Mouse (Mus musculus): ENCODE results near the gene Tnnc1. TPM values are rescaled to one million over a fixed set of nuclear protein-coding genes. Genes with fewer than 3 reads are reported as not detected.
A peak's percentile ranks its signal among the peaks of the same experiment; 100 is the strongest.

Gene Tnnc1
- polyA plus RNA-seq, 1 experiment from 2014 or later = 2.2 TPM

DNA sequence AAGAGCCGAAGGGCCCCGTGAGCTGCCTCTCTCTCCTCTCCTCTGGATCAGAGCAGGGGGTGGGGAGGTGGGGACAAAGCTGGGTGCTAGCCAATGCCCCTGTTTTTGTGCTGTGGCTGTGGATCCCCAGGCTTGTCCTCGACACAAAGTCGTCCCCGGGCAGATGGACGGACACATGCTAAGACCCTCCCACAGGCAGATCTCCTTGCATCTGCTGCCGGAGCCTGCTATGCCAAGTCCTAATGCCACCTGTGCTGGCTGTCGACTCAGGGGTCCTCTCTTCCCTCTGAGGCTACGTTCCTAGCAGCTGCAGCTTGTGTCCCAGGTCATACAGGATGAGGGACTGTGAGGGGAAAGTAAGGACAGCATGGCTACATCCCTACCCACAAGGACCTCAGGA is 41.3 kb upstream of the Tnnc1 start:
- peak overlapping the region; percentile 23 for H3K4me2 ChIP-seq (ENCODE audit: low read length)
- no peaks in the 10 kb centered on the region for H3K9me3 ChIP-seq (ENCODE audit: control insufficient read depth, low read length)
- WGBS = 61% methylated on average over 9 of the region's 9 CpGs
- H3K4me3 ChIP-seq (ENCODE audit: low read depth, low read length) = no peak overlapping the region
- H3K36me3 ChIP-seq (ENCODE audit: control insufficient read depth, insufficient read depth, low read length) = peaks cover 19% of the 10 kb centered on the region
- no peak overlapping the region; the same call in 1 of the 2 replicates for H3K27ac ChIP-seq (ENCODE audit: low read depth)
- DNase-seq (ENCODE audit: low spot score) (no peak), ATAC-seq (replicated peaks; ENCODE audit: low FRiP score, low TSS enrichment, low read depth) (no peak)
- H3K27me3 ChIP-seq (replicated peaks; ENCODE audit: control insufficient read depth, insufficient read depth, low read length) = no peaks in the 10 kb centered on the region
- H3K9ac ChIP-seq (ENCODE audit: low read length) = no peak overlapping the region
- H3K4me1 ChIP-seq (replicated peaks; ENCODE audit: control insufficient read depth, insufficient read depth, low read length) = peaks cover 7% of the 10 kb centered on the region; the same call in 1 of the 2 replicates

GRCm38 (mm10) chr14:31168425-31168824 is 39.7 kb upstream of the Tnnc1 start, which contains the start of gene Stab1:
Gene Stab1 (minus strand): TSS chr14:31168641.
- ATAC-seq (replicated peaks; ENCODE audit: low FRiP score, low TSS enrichment, low read depth) (no peak), DNase-seq (ENCODE audit: low spot score) (no peak)
- peaks cover 7% of the 10 kb centered on the region; the same call in 1 of the 2 replicates for H3K4me1 ChIP-seq (replicated peaks; ENCODE audit: control insufficient read depth, insufficient read depth, low read length)
- H3K27me3 ChIP-seq (replicated peaks; ENCODE audit: control insufficient read depth, insufficient read depth, low read length) = no peaks in the 10 kb centered on the region
- H3K9me3 ChIP-seq (ENCODE audit: control insufficient read depth, low read length) = no peaks in the 10 kb centered on the region
- WGBS = 38% methylated on average over 10 of the region's 10 CpGs
- 0 out of 2 replicates have a peak within 1 kb of the TSS, but pooled peaks have one; percentile 4 for H3K27ac ChIP-seq (ENCODE audit: low read depth)
- no peak within 1 kb of the TSS for H3K9ac ChIP-seq (ENCODE audit: low read length)
- peaks cover 35% of the 10 kb centered on the region for H3K36me3 ChIP-seq (ENCODE audit: control insufficient read depth, insufficient read depth, low read length)
- H3K4me2 ChIP-seq (ENCODE audit: low read length) = peak within 1 kb of the TSS; percentile 18; the same call in 1 of the 2 replicates
- H3K4me3 ChIP-seq (ENCODE audit: low read depth, low read length) = peak within 1 kb of the TSS; percentile 17

GRCm38 (mm10) chr14:31169508-31169907 is 38.6 kb upstream of the Tnnc1 start:
- no peak for ATAC-seq (replicated peaks; ENCODE audit: low FRiP score, low TSS enrichment, low read depth)
- H3K36me3 ChIP-seq (ENCODE audit: control insufficient read depth, insufficient read depth, low read length) = peaks cover 46% of the 10 kb centered on the region
- no peak overlapping the region for H3K4me2 ChIP-seq (ENCODE audit: low read length)
- no peak for DNase-seq (ENCODE audit: low spot score)
- no peak overlapping the region for H3K9ac ChIP-seq (ENCODE audit: low read length)
- peaks cover 7% of the 10 kb centered on the region; the same call in 1 of the 2 replicates for H3K4me1 ChIP-seq (replicated peaks; ENCODE audit: control insufficient read depth, insufficient read depth, low read length)
- H3K9me3 ChIP-seq (ENCODE audit: control insufficient read depth, low read length) = no peaks in the 10 kb centered on the region
- no peak overlapping the region for H3K4me3 ChIP-seq (ENCODE audit: low read depth, low read length)
- no peak overlapping the region for H3K27ac ChIP-seq (ENCODE audit: low read depth)
- no peaks in the 10 kb centered on the region for H3K27me3 ChIP-seq (replicated peaks; ENCODE audit: control insufficient read depth, insufficient read depth, low read length)
- WGBS = 76% methylated on average over 6 of the region's 6 CpGs

- H3K36me3 ChIP-seq (ENCODE audit: control insufficient read depth, insufficient read depth, low read length) = peaks cover 61% of the 10 kb centered on the region
- H3K9ac ChIP-seq (ENCODE audit: low read length) = no peak overlapping the region
- H3K27me3 ChIP-seq (replicated peaks; ENCODE audit: control insufficient read depth, insufficient read depth, low read length) = no peaks in the 10 kb centered on the region
- DNase-seq (ENCODE audit: low spot score) (no peak), ATAC-seq (replicated peaks; ENCODE audit: low FRiP score, low TSS enrichment, low read depth) (no peak)
- H3K4me2 ChIP-seq (ENCODE audit: low read length) = no peak overlapping the region
- H3K4me1 ChIP-seq (replicated peaks; ENCODE audit: control insufficient read depth, insufficient read depth, low read length) = peaks cover 7% of the 10 kb centered on the region; the same call in 1 of the 2 replicates
- H3K27ac ChIP-seq (ENCODE audit: low read depth) = no peak overlapping the region
- no peak overlapping the region for H3K4me3 ChIP-seq (ENCODE audit: low read depth, low read length)
- H3K9me3 ChIP-seq (ENCODE audit: control insufficient read depth, low read length) = no peaks in the 10 kb centered on the region
- 88% methylated on average over 13 of the region's 13 CpGs for WGBS
Measured at GRCm38 (mm10) chr14:31170963-31171362, 37.1 kb upstream of the Tnnc1 start.

DNA sequence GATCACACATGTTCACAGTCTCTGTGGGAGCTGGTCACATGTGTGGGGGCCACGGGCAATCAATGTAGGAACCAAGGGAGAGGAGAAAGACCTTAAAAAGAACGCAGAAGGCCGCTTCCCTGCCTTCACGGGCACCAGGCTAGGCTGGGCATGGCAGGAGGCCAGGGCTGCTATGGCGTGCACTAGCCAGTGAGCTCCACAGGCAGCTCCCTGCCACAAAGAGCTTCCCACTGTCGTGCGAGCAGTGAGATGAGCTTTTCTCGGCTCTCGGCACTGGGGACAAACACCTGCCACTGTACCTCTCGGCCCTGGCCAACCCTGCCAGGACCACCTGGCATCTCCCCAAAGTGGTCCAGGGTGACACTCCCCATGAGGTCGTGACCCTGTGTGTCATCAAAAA is 36.7 kb upstream of the Tnnc1 start:
- H3K36me3 ChIP-seq (ENCODE audit: control insufficient read depth, insufficient read depth, low read length) = peaks cover 65% of the 10 kb centered on the region
- DNase-seq (ENCODE audit: low spot score) (no peak), ATAC-seq (replicated peaks; ENCODE audit: low FRiP score, low TSS enrichment, low read depth) (no peak)
- no peak overlapping the region for H3K27ac ChIP-seq (ENCODE audit: low read depth)
- H3K9ac ChIP-seq (ENCODE audit: low read length) = no peak overlapping the region
- H3K4me1 ChIP-seq (replicated peaks; ENCODE audit: control insufficient read depth, insufficient read depth, low read length) = peaks cover 5% of the 10 kb centered on the region; the same call in 1 of the 2 replicates
- H3K4me2 ChIP-seq (ENCODE audit: low read length) = no peak overlapping the region
- H3K27me3 ChIP-seq (replicated peaks; ENCODE audit: control insufficient read depth, insufficient read depth, low read length) = no peaks in the 10 kb centered on the region
- 97% methylated on average over 11 of the region's 11 CpGs for WGBS
- H3K9me3 ChIP-seq (ENCODE audit: control insufficient read depth, low read length) = no peaks in the 10 kb centered on the region
- H3K4me3 ChIP-seq (ENCODE audit: low read depth, low read length) = no peak overlapping the region

- H3K27me3 ChIP-seq (replicated peaks; ENCODE audit: control insufficient read depth, insufficient read depth, low read length) = no peaks in the 10 kb centered on the region
- H3K27ac ChIP-seq (ENCODE audit: low read depth) = no peak overlapping the region
- no peak overlapping the region for H3K9ac ChIP-seq (ENCODE audit: low read length)
- peaks cover 1% of the 10 kb centered on the region; the same call in 1 of the 2 replicates for H3K4me1 ChIP-seq (replicated peaks; ENCODE audit: control insufficient read depth, insufficient read depth, low read length)
- ATAC-seq (replicated peaks; ENCODE audit: low FRiP score, low TSS enrichment, low read depth) (no peak), DNase-seq (ENCODE audit: low spot score) (no peak)
- peaks cover 69% of the 10 kb centered on the region for H3K36me3 ChIP-seq (ENCODE audit: control insufficient read depth, insufficient read depth, low read length)
- WGBS = 97% methylated on average over 15 of the region's 15 CpGs
- H3K9me3 ChIP-seq (ENCODE audit: control insufficient read depth, low read length) = no peaks in the 10 kb centered on the region
- H3K4me3 ChIP-seq (ENCODE audit: low read depth, low read length) = no peak overlapping the region
- H3K4me2 ChIP-seq (ENCODE audit: low read length) = no peak overlapping the region
Measured at GRCm38 (mm10) chr14:31171821-31172220, 36.3 kb upstream of the Tnnc1 start.

- 81% methylated on average over 18 of the region's 18 CpGs for WGBS
- no peak for ATAC-seq (replicated peaks; ENCODE audit: low FRiP score, low TSS enrichment, low read depth)
Measured at GRCm38 (mm10) chr14:31172781-31173455, 35.2 kb upstream of the Tnnc1 start.

GRCm38 (mm10) chr14:31173537-31173936 is 34.6 kb upstream of the Tnnc1 start:
- no peak overlapping the region for H3K4me3 ChIP-seq (ENCODE audit: low read depth, low read length)
- no peaks in the 10 kb centered on the region for H3K27me3 ChIP-seq (replicated peaks; ENCODE audit: control insufficient read depth, insufficient read depth, low read length)
- no peak overlapping the region for H3K9ac ChIP-seq (ENCODE audit: low read length)
- ATAC-seq (replicated peaks; ENCODE audit: low FRiP score, low TSS enrichment, low read depth) (no peak), DNase-seq (ENCODE audit: low spot score) (no peak)
- no peaks in the 10 kb centered on the region for H3K4me1 ChIP-seq (replicated peaks; ENCODE audit: control insufficient read depth, insufficient read depth, low read length)
- H3K27ac ChIP-seq (ENCODE audit: low read depth) = no peak overlapping the region
- H3K4me2 ChIP-seq (ENCODE audit: low read length) = no peak overlapping the region
- H3K36me3 ChIP-seq (ENCODE audit: control insufficient read depth, insufficient read depth, low read length) = peaks cover 85% of the 10 kb centered on the region
- H3K9me3 ChIP-seq (ENCODE audit: control insufficient read depth, low read length) = no peaks in the 10 kb centered on the region
- 84% methylated on average over 7 of the region's 7 CpGs for WGBS

More at GRCm38 (mm10) chr14:31172781-31173455, 35.2 kb upstream of the Tnnc1 start:
- Histone ChIP-seq H3K9me3 (ENCODE audit: control insufficient read depth, low read length) (no peaks in the 10 kb centered on the region), H3K4me1 (replicated peaks; ENCODE audit: control insufficient read depth, insufficient read depth, low read length) (no peaks in the 10 kb centered on the region), H3K36me3 (ENCODE audit: control insufficient read depth, insufficient read depth, low read length) (peaks cover 80% of the 10 kb centered on the region), H3K4me3 (ENCODE audit: low read depth, low read length) (no peak overlapping the region), H3K27me3 (replicated peaks; ENCODE audit: control insufficient read depth, insufficient read depth, low read length) (no peaks in the 10 kb centered on the region), H3K27ac (ENCODE audit: low read depth) (no peak overlapping the region), H3K4me2 (ENCODE audit: low read length) (no peak overlapping the region), H3K9ac (ENCODE audit: low read length) (no peak overlapping the region)
- DNase-seq (ENCODE audit: low spot score) = no peak

DNA sequence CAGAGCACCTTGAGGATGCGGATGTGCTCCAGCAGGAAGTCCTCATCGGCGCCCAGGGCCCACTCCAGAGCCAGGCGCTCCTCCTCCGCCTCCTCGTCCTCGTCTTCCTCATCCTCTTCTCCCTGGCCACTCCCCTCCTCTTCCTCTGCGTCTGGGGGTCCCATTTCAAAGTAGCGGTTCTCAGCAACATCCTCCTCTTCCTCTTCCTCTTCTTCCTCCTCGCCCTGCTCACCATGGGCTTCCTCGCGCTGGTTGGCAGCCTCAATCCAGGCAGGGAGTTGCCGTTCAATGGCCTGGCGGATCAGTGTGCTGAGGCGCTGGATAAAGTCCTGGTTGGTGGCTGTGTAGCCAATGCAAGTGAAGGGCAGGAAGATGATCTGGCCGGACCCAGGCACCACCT is 30.8 kb upstream of the Tnnc1 start:
- Histone ChIP-seq H3K4me1 (replicated peaks; ENCODE audit: control insufficient read depth, insufficient read depth, low read length) (no peaks in the 10 kb centered on the region), H3K36me3 (ENCODE audit: control insufficient read depth, insufficient read depth, low read length) (peaks cover 99% of the 10 kb centered on the region), H3K4me3 (ENCODE audit: low read depth, low read length) (no peak overlapping the region), H3K27me3 (replicated peaks; ENCODE audit: control insufficient read depth, insufficient read depth, low read length) (no peaks in the 10 kb centered on the region), H3K4me2 (ENCODE audit: low read length) (no peak overlapping the region), H3K9me3 (ENCODE audit: control insufficient read depth, low read length) (no peaks in the 10 kb centered on the region), H3K27ac (ENCODE audit: low read depth) (no peak overlapping the region), H3K9ac (ENCODE audit: low read length) (no peak overlapping the region)
- DNase-seq (ENCODE audit: low spot score) (no peak), ATAC-seq (replicated peaks; ENCODE audit: low FRiP score, low TSS enrichment, low read depth) (no peak)
- 90% methylated on average over 16 of the region's 16 CpGs for WGBS

All from intestine, embryonic 14.5 days (tissue).